Mouse (Mus musculus): ENCODE measurements around the gene Zfp775. TPM values are rescaled to one million over a fixed set of nuclear protein-coding genes. Genes with fewer than 3 reads are reported as not detected.
"Not testable (repeated sequence)": the region's sequence is repeated elsewhere in the genome, so short reads cannot be mapped to it uniquely, and the experiment has no call there.

Zfp775 gene
- total and polyA plus RNA-seq, 2 experiments from 2014 or later: 10.3 to 11.5 TPM

GRCm38 (mm10) chr6:48614756-48615155 is 12.9 kb downstream of the Zfp775 start:
- WGBS: 94% methylated on average over 5 of the region's 5 CpGs
- Histone ChIP-seq H3K4me2 (ENCODE audit: low read depth) (no peak overlapping the region), H3K36me3 (ENCODE audit: insufficient read depth) (peaks cover 30% of the 10 kb centered on the region), H3K4me3 (ENCODE audit: low read depth, low read length) (no peak overlapping the region), H3K4me1 (ENCODE audit: insufficient read depth) (no peaks in the 10 kb centered on the region), H3K27me3 (ENCODE audit: insufficient read depth, low read length) (no peaks in the 10 kb centered on the region), H3K9me3 (ENCODE audit: low read length) (no peaks in the 10 kb centered on the region), H3K9ac (no peak overlapping the region), H3K27ac (ENCODE audit: low read depth, low read length) (no peak overlapping the region)
- ATAC-seq (no peak), DNase-seq (no peak)
- no peak for TF ChIP-seq CTCF (IDR thresholded peaks at IDR 0.05; ENCODE audit: low read depth)

- 97% methylated on average over 30 of the region's 30 CpGs for WGBS
- Histone ChIP-seq H3K9me3 (ENCODE audit: low read length) (no peaks in the 10 kb centered on the region), H3K9ac (no peak overlapping the region), H3K4me3 (ENCODE audit: low read depth, low read length) (no peak overlapping the region), H3K36me3 (ENCODE audit: insufficient read depth) (peaks cover 32% of the 10 kb centered on the region), H3K27ac (ENCODE audit: low read depth, low read length) (no peak overlapping the region), H3K4me1 (ENCODE audit: insufficient read depth) (no peaks in the 10 kb centered on the region), H3K27me3 (ENCODE audit: insufficient read depth, low read length) (no peaks in the 10 kb centered on the region), H3K4me2 (ENCODE audit: low read depth) (no peak overlapping the region)
- ATAC-seq (no peak), DNase-seq (no peak)
- TF ChIP-seq CTCF (IDR thresholded peaks at IDR 0.05; ENCODE audit: low read depth): no peak
These were observed 18.2 kb downstream of the Zfp775 start for GRCm38 (mm10) chr6:48620031-48620430.

GRCm38 (mm10) chr6:48622186-48622843 is 20.5 kb downstream of the Zfp775 start:
- H3K36me3 ChIP-seq (ENCODE audit: insufficient read depth): peaks cover 30% of the 10 kb centered on the region
- not testable (repeated sequence) for H3K27me3 ChIP-seq (ENCODE audit: insufficient read depth, low read length); H3K4me1 ChIP-seq (ENCODE audit: insufficient read depth); H3K4me3 ChIP-seq (ENCODE audit: low read depth, low read length); H3K9ac ChIP-seq; DNase-seq; H3K27ac ChIP-seq (ENCODE audit: low read depth, low read length); ATAC-seq; H3K4me2 ChIP-seq (ENCODE audit: low read depth); H3K9me3 ChIP-seq (ENCODE audit: low read length)
- WGBS: 92% methylated on average over 8 of the region's 8 CpGs

- Histone ChIP-seq H3K4me3 (ENCODE audit: low read depth, low read length) (no peak overlapping the region), H3K9ac (no peak overlapping the region), H3K4me1 (ENCODE audit: insufficient read depth) (peaks cover 6% of the 10 kb centered on the region), H3K27me3 (ENCODE audit: insufficient read depth, low read length) (no peaks in the 10 kb centered on the region), H3K36me3 (ENCODE audit: insufficient read depth) (peaks cover 21% of the 10 kb centered on the region), H3K4me2 (ENCODE audit: low read depth) (no peak overlapping the region), H3K9me3 (ENCODE audit: low read length) (no peaks in the 10 kb centered on the region), H3K27ac (ENCODE audit: low read depth, low read length) (no peak overlapping the region)
- no peak for ATAC-seq
- TF ChIP-seq CTCF (IDR thresholded peaks at IDR 0.05; ENCODE audit: low read depth): peak; percentile 23; the same call in 1 of the 2 replicates
- WGBS: 32% methylated on average over 1 of the region's 1 CpGs
- DNase-seq: no peak
These were observed 21.6 kb downstream of the Zfp775 start for GRCm38 (mm10) chr6:48623460-48623859.

- 0 out of 2 replicates have a peak, but pooled peaks cover 2% of the 10 kb centered on the region for H3K36me3 ChIP-seq (ENCODE audit: insufficient read depth)
- WGBS: 15% methylated on average over 8 of the region's 8 CpGs
- peak within 1 kb of the TSS; percentile 57 for H3K9ac ChIP-seq
- no peak for DNase-seq
- H3K4me1 ChIP-seq (ENCODE audit: insufficient read depth): peaks cover 6% of the 10 kb centered on the region
- peak within 1 kb of the TSS; percentile 55 for H3K4me3 ChIP-seq (ENCODE audit: low read depth, low read length)
- H3K9me3 ChIP-seq (ENCODE audit: low read length): no peaks in the 10 kb centered on the region
- H3K27me3 ChIP-seq (ENCODE audit: insufficient read depth, low read length): no peaks in the 10 kb centered on the region
- peak within 1 kb of the TSS; percentile 81 for H3K4me2 ChIP-seq (ENCODE audit: low read depth)
- no peak for ATAC-seq
- H3K27ac ChIP-seq (ENCODE audit: low read depth, low read length): no peak within 1 kb of the TSS
- no peak for TF ChIP-seq CTCF (IDR thresholded peaks at IDR 0.05; ENCODE audit: low read depth)
These were observed 24.6 kb downstream of the Zfp775 start, which contains the start of gene AI854703 for GRCm38 (mm10) chr6:48626464-48626863. AI854703 (plus strand) TSS chr6:48626764.

- peak; percentile 50 for TF ChIP-seq CTCF (IDR thresholded peaks at IDR 0.05; ENCODE audit: low read depth)
- H3K4me1 ChIP-seq (ENCODE audit: insufficient read depth): peaks cover 6% of the 10 kb centered on the region
- no peaks in the 10 kb centered on the region for H3K27me3 ChIP-seq (ENCODE audit: insufficient read depth, low read length)
- peak overlapping the region; percentile 55 for H3K4me3 ChIP-seq (ENCODE audit: low read depth, low read length)
- H3K9ac ChIP-seq: peak overlapping the region; percentile 57
- WGBS: 2% methylated on average over 32 of the region's 32 CpGs
- H3K9me3 ChIP-seq (ENCODE audit: low read length): no peaks in the 10 kb centered on the region
- peak overlapping the region; percentile 81 for H3K4me2 ChIP-seq (ENCODE audit: low read depth)
- H3K36me3 ChIP-seq (ENCODE audit: insufficient read depth): 0 out of 2 replicates have a peak, but pooled peaks cover 6% of the 10 kb centered on the region
- DNase-seq (peak; percentile 78), ATAC-seq (peak; percentile 84)
- no peak overlapping the region for H3K27ac ChIP-seq (ENCODE audit: low read depth, low read length)
These were observed 25.1 kb downstream of the Zfp775 start for GRCm38 (mm10) chr6:48626984-48627383.

- Histone ChIP-seq H3K27ac (ENCODE audit: low read depth, low read length) (no peak overlapping the region), H3K4me2 (ENCODE audit: low read depth) (peak overlapping the region; percentile 81), H3K4me3 (ENCODE audit: low read depth, low read length) (peak overlapping the region; percentile 55), H3K4me1 (ENCODE audit: insufficient read depth) (peaks cover 6% of the 10 kb centered on the region), H3K27me3 (ENCODE audit: insufficient read depth, low read length) (no peaks in the 10 kb centered on the region), H3K9me3 (ENCODE audit: low read length) (no peaks in the 10 kb centered on the region), H3K9ac (peak overlapping the region; percentile 57), H3K36me3 (ENCODE audit: insufficient read depth) (0 out of 2 replicates have a peak, but pooled peaks cover 6% of the 10 kb centered on the region)
- 3% methylated on average over 7 of the region's 7 CpGs for WGBS
- TF ChIP-seq CTCF (IDR thresholded peaks at IDR 0.05; ENCODE audit: low read depth): no peak
- DNase-seq: no peak
- no peak for ATAC-seq
These were observed 25.7 kb downstream of the Zfp775 start for GRCm38 (mm10) chr6:48627511-48627924.
